Mouse (Mus musculus) spleen, embryonic (tissue): ENCODE measurements around the gene Gramd4.

Source experiments
- CTCF ChIA-PET: fragments of 350-600 bp; sonication (Branson Sonifier 250); formaldehyde crosslinking; loops from one replicate; lab custom pipeline; 2022; lab: Charles Lee

Gramd4 gene

GRCm38 (mm10) chr15:86109245-86109644 is 51.8 kb downstream of the Gramd4 start:
- CTCF ChIA-PET = interaction anchor here (0.9 kb wide), 1 partner anchor 9 kb away, joined by 3 read pairs; no protein-coding TSS in a partner anchor

- CTCF ChIA-PET = interaction anchor here (0.9 kb wide), 1 partner anchor 8 kb away, joined by 3 read pairs; no protein-coding TSS in a partner anchor
Measured at GRCm38 (mm10) chr15:86109650-86110211, 52.2 kb downstream of the Gramd4 start.

GRCm38 (mm10) chr15:86110361-86111103 is 53.0 kb downstream of the Gramd4 start:
- CTCF ChIA-PET = no interaction called here

GRCm38 (mm10) chr15:86112707-86113341 is 55.3 kb downstream of the Gramd4 start:
- CTCF ChIA-PET = no interaction called here

- CTCF ChIA-PET = interaction anchor here (0.6 kb wide), 1 partner anchor 63 kb away, joined by 3 read pairs; no protein-coding TSS in a partner anchor
Measured at GRCm38 (mm10) chr15:86113342-86113710, 55.8 kb downstream of the Gramd4 start.

GRCm38 (mm10) chr15:86116421-86116820 is 58.9 kb downstream of the Gramd4 start:
- CTCF ChIA-PET = interaction anchor here (0.9 kb wide), 1 partner anchor 55 kb away, joined by 3 read pairs; no protein-coding TSS in a partner anchor

GRCm38 (mm10) chr15:86117115-86118100 is 59.9 kb downstream of the Gramd4 start:
- CTCF ChIA-PET = interaction anchor here (0.5 to 1.1 kb wide), 3 partner anchors 8 to 119 kb away, joined by 3 to 14 read pairs (median 3); no protein-coding TSS in a partner anchor

GRCm38 (mm10) chr15:86119186-86119585 is 61.7 kb downstream of the Gramd4 start:
- CTCF ChIA-PET = interaction anchor here (1.0 kb wide), 1 partner anchor 68 kb away, joined by 3 read pairs; no protein-coding TSS in a partner anchor

GRCm38 (mm10) chr15:86122261-86122949 is 64.9 kb downstream of the Gramd4 start:
- CTCF ChIA-PET = interaction anchor here (0.5 to 1.4 kb wide), 2 partner anchors 8 to 55 kb away, joined by 3 to 12 read pairs; no protein-coding TSS in a partner anchor

- CTCF ChIA-PET = interaction anchor here (1.4 kb wide), 1 partner anchor 9 kb away, joined by 3 read pairs; no protein-coding TSS in a partner anchor
Measured at GRCm38 (mm10) chr15:86123409-86123808, 65.9 kb downstream of the Gramd4 start.

GRCm38 (mm10) chr15:86124359-86124758 is 66.9 kb downstream of the Gramd4 start:
- CTCF ChIA-PET = no interaction called here

GRCm38 (mm10) chr15:86129036-86129435 is 71.5 kb downstream of the Gramd4 start:
- CTCF ChIA-PET = no interaction called here

GRCm38 (mm10) chr15:86130657-86131056 is 73.2 kb downstream of the Gramd4 start:
- CTCF ChIA-PET = interaction anchor here (0.6 kb wide), 1 partner anchor 81 kb away, joined by 6 read pairs; no protein-coding TSS in a partner anchor

- CTCF ChIA-PET = interaction anchor here (0.7 to 0.9 kb wide), 3 partner anchors 8 to 51 kb away, joined by 3 to 25 read pairs (median 14); no protein-coding TSS in a partner anchor
Measured at GRCm38 (mm10) chr15:86134941-86135783, 77.7 kb downstream of the Gramd4 start.

- CTCF ChIA-PET = interaction anchor here (0.8 to 1.3 kb wide), 3 partner anchors 15 to 241 kb away, joined by 3 read pairs; no protein-coding TSS in a partner anchor
Measured at GRCm38 (mm10) chr15:86137638-86138037, 80.1 kb downstream of the Gramd4 start.

GRCm38 (mm10) chr15:86140323-86140722 is 82.8 kb downstream of the Gramd4 start:
- CTCF ChIA-PET = interaction anchor here (0.6 to 1.6 kb wide), 3 partner anchors 22 to 46 kb away, joined by 3 to 4 read pairs (median 3); partner anchors contain the start of gene Cerk

GRCm38 (mm10) chr15:86144577-86144976 is 87.1 kb downstream of the Gramd4 start:
- CTCF ChIA-PET = no interaction called here

- CTCF ChIA-PET = no interaction called here
Measured at GRCm38 (mm10) chr15:86145046-86145445, 87.6 kb downstream of the Gramd4 start.

GRCm38 (mm10) chr15:86146922-86147321 is 89.4 kb downstream of the Gramd4 start:
- CTCF ChIA-PET = no interaction called here
